Mouse (Mus musculus): ENCODE results near the gene Sspn. TPM values are rescaled to one million over a fixed set of nuclear protein-coding genes. Genes with fewer than 3 reads are reported as not detected.

The Sspn gene
- polyA plus RNA-seq, 1 experiment = 0.34 TPM

GRCm38 (mm10) chr6:145915435-145915834 is 16.0 kb upstream of the Sspn start:
- no peaks in the 10 kb centered on the region for H3K4me1 ChIP-seq (ENCODE audit: control insufficient read depth, insufficient read depth, low read length)

GRCm38 (mm10) chr6:145916401-145916800 is 15.0 kb upstream of the Sspn start:
- Histone ChIP-seq H3K27ac (ENCODE audit: insufficient read depth, low read length) (no peak overlapping the region), H3K9me3 (replicated peaks; ENCODE audit: control insufficient read depth, insufficient read depth, low read length, poor library complexity, severe bottlenecking) (no peaks in the 10 kb centered on the region), H3K27me3 (ENCODE audit: control insufficient read depth, insufficient read depth, low read length, poor library complexity, severe bottlenecking) (no peaks in the 10 kb centered on the region), H3K4me1 (ENCODE audit: control insufficient read depth, insufficient read depth, low read length) (no peaks in the 10 kb centered on the region), H3K9ac (ENCODE audit: low read depth, poor library complexity, severe bottlenecking) (no peak overlapping the region), H3K36me3 (ENCODE audit: control insufficient read depth, insufficient read depth, low read length, poor library complexity, severe bottlenecking) (no peaks in the 10 kb centered on the region), H3K4me3 (ENCODE audit: low read depth, low read length) (no peak overlapping the region)
- no peak for TF ChIP-seq EP300 (IDR thresholded peaks at IDR 0.05; ENCODE audit: insufficient read depth, low read depth, low read length)
- no peak for TF ChIP-seq CTCF (IDR thresholded peaks at IDR 0.05; ENCODE audit: low read depth, low read length)
- no peak for TF ChIP-seq POLR2A (IDR thresholded peaks at IDR 0.05; ENCODE audit: insufficient read depth, low read length)

More at GRCm38 (mm10) chr6:145915435-145915834, 16.0 kb upstream of the Sspn start:
- H3K27ac ChIP-seq (ENCODE audit: insufficient read depth, low read length) = no peak overlapping the region
- no peaks in the 10 kb centered on the region for H3K9me3 ChIP-seq (replicated peaks; ENCODE audit: control insufficient read depth, insufficient read depth, low read length, poor library complexity, severe bottlenecking)
- H3K9ac ChIP-seq (ENCODE audit: low read depth, poor library complexity, severe bottlenecking) = no peak overlapping the region
- TF ChIP-seq EP300 (IDR thresholded peaks at IDR 0.05; ENCODE audit: insufficient read depth, low read depth, low read length) (no peak), CTCF (IDR thresholded peaks at IDR 0.05; ENCODE audit: low read depth, low read length) (no peak), POLR2A (IDR thresholded peaks at IDR 0.05; ENCODE audit: insufficient read depth, low read length) (no peak)
- no peaks in the 10 kb centered on the region for H3K36me3 ChIP-seq (ENCODE audit: control insufficient read depth, insufficient read depth, low read length, poor library complexity, severe bottlenecking)
- H3K4me3 ChIP-seq (ENCODE audit: low read depth, low read length) = no peak overlapping the region
- H3K27me3 ChIP-seq (ENCODE audit: control insufficient read depth, insufficient read depth, low read length, poor library complexity, severe bottlenecking) = no peaks in the 10 kb centered on the region

- no peak overlapping the region for H3K27ac ChIP-seq (ENCODE audit: insufficient read depth, low read length)
- H3K27me3 ChIP-seq (ENCODE audit: control insufficient read depth, insufficient read depth, low read length, poor library complexity, severe bottlenecking) = no peaks in the 10 kb centered on the region
- H3K9me3 ChIP-seq (replicated peaks; ENCODE audit: control insufficient read depth, insufficient read depth, low read length, poor library complexity, severe bottlenecking) = no peaks in the 10 kb centered on the region
- no peak for TF ChIP-seq EP300 (IDR thresholded peaks at IDR 0.05; ENCODE audit: insufficient read depth, low read depth, low read length)
- TF ChIP-seq POLR2A (IDR thresholded peaks at IDR 0.05; ENCODE audit: insufficient read depth, low read length) = no peak
- no peak overlapping the region for H3K9ac ChIP-seq (ENCODE audit: low read depth, poor library complexity, severe bottlenecking)
- H3K36me3 ChIP-seq (ENCODE audit: control insufficient read depth, insufficient read depth, low read length, poor library complexity, severe bottlenecking) = no peaks in the 10 kb centered on the region
- no peak overlapping the region for H3K4me3 ChIP-seq (ENCODE audit: low read depth, low read length)
- no peaks in the 10 kb centered on the region for H3K4me1 ChIP-seq (ENCODE audit: control insufficient read depth, insufficient read depth, low read length)
Measured at GRCm38 (mm10) chr6:145918236-145918635, 13.2 kb upstream of the Sspn start.

GRCm38 (mm10) chr6:145923594-145923993 is 7.8 kb upstream of the Sspn start:
- no peaks in the 10 kb centered on the region for H3K36me3 ChIP-seq (ENCODE audit: control insufficient read depth, insufficient read depth, low read length, poor library complexity, severe bottlenecking)
- no peak overlapping the region for H3K9ac ChIP-seq (ENCODE audit: low read depth, poor library complexity, severe bottlenecking)
- no peaks in the 10 kb centered on the region for H3K27me3 ChIP-seq (ENCODE audit: control insufficient read depth, insufficient read depth, low read length, poor library complexity, severe bottlenecking)
- no peaks in the 10 kb centered on the region for H3K9me3 ChIP-seq (replicated peaks; ENCODE audit: control insufficient read depth, insufficient read depth, low read length, poor library complexity, severe bottlenecking)
- no peak overlapping the region for H3K27ac ChIP-seq (ENCODE audit: insufficient read depth, low read length)
- TF ChIP-seq CTCF (IDR thresholded peaks at IDR 0.05; ENCODE audit: low read depth, low read length) = no peak
- no peak for TF ChIP-seq POLR2A (IDR thresholded peaks at IDR 0.05; ENCODE audit: insufficient read depth, low read length)
- no peak for TF ChIP-seq EP300 (IDR thresholded peaks at IDR 0.05; ENCODE audit: insufficient read depth, low read depth, low read length)
- no peak overlapping the region for H3K4me3 ChIP-seq (ENCODE audit: low read depth, low read length)
- H3K4me1 ChIP-seq (ENCODE audit: control insufficient read depth, insufficient read depth, low read length) = no peaks in the 10 kb centered on the region

DNA sequence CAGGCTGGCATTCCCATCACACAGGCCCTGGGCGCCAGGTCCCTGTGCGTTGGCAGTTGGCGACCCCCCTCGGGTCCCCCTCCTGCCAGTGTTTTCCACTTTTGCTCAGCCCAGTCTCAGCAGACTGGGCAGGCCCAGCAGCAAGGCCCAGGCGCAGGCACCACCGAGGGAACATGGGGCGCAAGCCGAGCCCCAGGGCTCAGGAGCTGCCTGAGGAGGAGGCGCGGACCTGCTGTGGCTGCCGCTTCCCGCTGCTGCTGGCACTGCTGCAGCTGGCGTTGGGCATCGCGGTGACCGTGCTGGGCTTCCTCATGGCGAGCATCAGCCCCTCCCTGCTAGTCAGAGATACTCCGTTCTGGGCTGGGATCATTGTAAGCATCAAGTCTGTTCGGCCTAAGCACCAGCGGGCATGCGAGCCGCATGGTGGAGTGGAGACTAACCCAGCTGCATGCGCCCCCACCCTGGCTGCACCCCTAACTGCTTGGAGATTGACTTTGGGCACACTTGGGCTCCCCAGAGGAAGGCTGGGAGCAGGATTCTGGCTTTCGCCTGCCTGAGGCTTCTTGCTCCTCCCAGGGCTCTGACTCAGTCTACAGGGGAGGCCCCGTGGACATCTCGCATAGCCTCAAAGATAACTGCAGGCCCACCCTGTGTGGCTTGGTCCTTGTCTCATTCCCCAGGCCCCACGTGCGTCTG is 2.7 kb downstream of the Sspn start:
- H3K9ac ChIP-seq (ENCODE audit: low read depth, poor library complexity, severe bottlenecking) = peak overlapping the region; percentile 12; the same call in 1 of the 2 replicates
- no peak overlapping the region for H3K27ac ChIP-seq (ENCODE audit: insufficient read depth, low read length)
- H3K4me1 ChIP-seq (ENCODE audit: control insufficient read depth, insufficient read depth, low read length) = peaks cover 3% of the 10 kb centered on the region
- H3K27me3 ChIP-seq (ENCODE audit: control insufficient read depth, insufficient read depth, low read length, poor library complexity, severe bottlenecking) = no peaks in the 10 kb centered on the region
- no peaks in the 10 kb centered on the region for H3K36me3 ChIP-seq (ENCODE audit: control insufficient read depth, insufficient read depth, low read length, poor library complexity, severe bottlenecking)
- TF ChIP-seq POLR2A (IDR thresholded peaks at IDR 0.05; ENCODE audit: insufficient read depth, low read length) (no peak), CTCF (IDR thresholded peaks at IDR 0.05; ENCODE audit: low read depth, low read length) (no peak), EP300 (IDR thresholded peaks at IDR 0.05; ENCODE audit: insufficient read depth, low read depth, low read length) (no peak)
- no peaks in the 10 kb centered on the region for H3K9me3 ChIP-seq (replicated peaks; ENCODE audit: control insufficient read depth, insufficient read depth, low read length, poor library complexity, severe bottlenecking)
- H3K4me3 ChIP-seq (ENCODE audit: low read depth, low read length) = peak overlapping the region; percentile 14

DNA sequence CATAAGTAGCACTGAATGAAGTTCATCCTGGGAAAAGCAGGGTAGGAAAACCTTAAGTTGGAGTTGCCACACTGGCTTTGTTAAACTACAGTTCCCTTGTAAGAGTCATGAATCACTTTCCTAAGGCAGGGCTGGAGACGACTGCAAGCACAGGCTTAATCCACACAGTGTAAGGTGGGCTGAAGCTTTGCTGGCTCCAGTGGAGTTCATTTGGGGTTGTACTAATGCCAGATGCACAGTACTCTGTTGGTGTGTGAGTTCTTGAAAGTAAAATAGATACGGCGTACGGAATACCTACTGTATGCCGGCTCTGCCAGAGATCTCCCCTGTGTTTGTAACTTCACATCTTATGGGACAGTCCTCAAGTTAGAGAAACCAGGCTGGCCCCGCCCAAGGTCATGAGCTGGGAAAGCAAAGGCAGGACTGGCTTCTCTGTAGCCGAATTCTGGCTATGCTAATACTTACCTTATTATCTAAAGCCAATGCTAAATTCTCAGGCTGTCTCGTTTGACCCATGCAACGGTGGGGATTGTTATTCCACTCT is 3.3 kb downstream of the Sspn start:
- H3K9ac ChIP-seq (ENCODE audit: low read depth, poor library complexity, severe bottlenecking) = no peak overlapping the region
- H3K9me3 ChIP-seq (replicated peaks; ENCODE audit: control insufficient read depth, insufficient read depth, low read length, poor library complexity, severe bottlenecking) = no peaks in the 10 kb centered on the region
- H3K27me3 ChIP-seq (ENCODE audit: control insufficient read depth, insufficient read depth, low read length, poor library complexity, severe bottlenecking) = no peaks in the 10 kb centered on the region
- no peaks in the 10 kb centered on the region for H3K36me3 ChIP-seq (ENCODE audit: control insufficient read depth, insufficient read depth, low read length, poor library complexity, severe bottlenecking)
- no peak overlapping the region for H3K4me3 ChIP-seq (ENCODE audit: low read depth, low read length)
- TF ChIP-seq CTCF (IDR thresholded peaks at IDR 0.05; ENCODE audit: low read depth, low read length) = no peak
- no peak overlapping the region for H3K27ac ChIP-seq (ENCODE audit: insufficient read depth, low read length)
- peaks cover 3% of the 10 kb centered on the region for H3K4me1 ChIP-seq (ENCODE audit: control insufficient read depth, insufficient read depth, low read length)

All from ES-Bruce4 (cell line).